Mouse (Mus musculus) mouse trophoblast stem cell (cell line): ENCODE data around the gene Omp.
"Not testable (repeated sequence)": the region's sequence is repeated elsewhere in the genome, so short reads cannot be mapped to it uniquely, and the experiment has no call there.

Experiments
- in situ Hi-C, 2 experiments: fragments of 300-500 bp; cut with MseI, MboI; formaldehyde crosslinking; loops; 2 replicates in 1 of 2; 3 replicates in 1 of 2; pipeline ENCODE4 v1.15.1; 2025

Gene Omp

GRCm38 (mm10) chr7:98145402-98145801 is at the start of gene Omp:
Omp (minus strand) TSS chr7:98145502.
- in situ Hi-C loops: no loop called here

- in situ Hi-C loops: loop anchor here in 1 of 2 experiments (5.0 kb wide), 1 partner anchor 42 kb away; no protein-coding TSS in a partner anchor
These were observed 48.9 kb upstream of the Omp start for GRCm38 (mm10) chr7:98194026-98194792.

GRCm38 (mm10) chr7:98193515-98194025 is 48.3 kb upstream of the Omp start:
- in situ Hi-C loops: loop anchor here in 1 of 2 experiments (5.0 kb wide), 1 partner anchor 41 kb away; no protein-coding TSS in a partner anchor

- in situ Hi-C loops: loop anchor here in 1 of 2 experiments (5.0 kb wide), 1 partner anchor 39 kb away; no protein-coding TSS in a partner anchor
These were observed 46.4 kb upstream of the Omp start for GRCm38 (mm10) chr7:98191571-98192250.

- in situ Hi-C loops: loop anchor here in 1 of 2 experiments (5.0 kb wide), 1 partner anchor 38 kb away; no protein-coding TSS in a partner anchor
These were observed 45.3 kb upstream of the Omp start for GRCm38 (mm10) chr7:98190578-98190977.

GRCm38 (mm10) chr7:98189745-98190144 is 44.4 kb upstream of the Omp start:
- in situ Hi-C loops: loop anchor here in 1 of 2 experiments (5.0 kb wide), 1 partner anchor 37 kb away; no protein-coding TSS in a partner anchor

GRCm38 (mm10) chr7:98188680-98189079 is 43.4 kb upstream of the Omp start:
- in situ Hi-C loops: no loop called here

- in situ Hi-C loops: no loop called here
These were observed 42.9 kb upstream of the Omp start for GRCm38 (mm10) chr7:98188238-98188637.

GRCm38 (mm10) chr7:98187332-98187731 is 42.0 kb upstream of the Omp start:
- in situ Hi-C loops: not testable (repeated sequence)

GRCm38 (mm10) chr7:98186637-98187036 is 41.3 kb upstream of the Omp start:
- in situ Hi-C loops: no loop called here

- in situ Hi-C loops: no loop called here
These were observed 40.0 kb upstream of the Omp start for GRCm38 (mm10) chr7:98185326-98185725.

GRCm38 (mm10) chr7:98178560-98179231 is 33.4 kb upstream of the Omp start:
- in situ Hi-C loops: no loop called here

GRCm38 (mm10) chr7:98177929-98178559 is 32.7 kb upstream of the Omp start, which contains the start of gene Capn5:
Capn5 (minus strand) TSS chr7:98178274.
- in situ Hi-C loops: no loop called here

GRCm38 (mm10) chr7:98177566-98177928 is 32.2 kb upstream of the Omp start:
- in situ Hi-C loops: no loop called here

GRCm38 (mm10) chr7:98177071-98177485 is 31.8 kb upstream of the Omp start:
- in situ Hi-C loops: no loop called here

- in situ Hi-C loops: no loop called here
These were observed 31.2 kb upstream of the Omp start for GRCm38 (mm10) chr7:98176322-98177070.

GRCm38 (mm10) chr7:98174883-98175755 is 29.8 kb upstream of the Omp start:
- in situ Hi-C loops: no loop called here

- in situ Hi-C loops: no loop called here
These were observed 28.1 kb upstream of the Omp start for GRCm38 (mm10) chr7:98173408-98173807.

- in situ Hi-C loops: no loop called here
These were observed 27.4 kb upstream of the Omp start for GRCm38 (mm10) chr7:98172661-98173060.
